Mouse (Mus musculus): ENCODE measurements around the gene C130050O18Rik. TPM values are rescaled to one million over a fixed set of nuclear protein-coding genes. Genes with fewer than 3 reads are reported as not detected.

The C130050O18Rik gene
- polyA plus RNA-seq, 1 experiment from 2014 or later: 4.6 TPM

- H3K9ac ChIP-seq: no peak overlapping the region
- no peak overlapping the region for H3K4me3 ChIP-seq (replicated peaks)
- no peak for ATAC-seq (ENCODE audit: insufficient number of reproducible peaks, low FRiP score, low TSS enrichment, low read depth)
Measured at GRCm38 (mm10) chr5:139370336-139370735, 34.7 kb upstream of the C130050O18Rik start.

DNA sequence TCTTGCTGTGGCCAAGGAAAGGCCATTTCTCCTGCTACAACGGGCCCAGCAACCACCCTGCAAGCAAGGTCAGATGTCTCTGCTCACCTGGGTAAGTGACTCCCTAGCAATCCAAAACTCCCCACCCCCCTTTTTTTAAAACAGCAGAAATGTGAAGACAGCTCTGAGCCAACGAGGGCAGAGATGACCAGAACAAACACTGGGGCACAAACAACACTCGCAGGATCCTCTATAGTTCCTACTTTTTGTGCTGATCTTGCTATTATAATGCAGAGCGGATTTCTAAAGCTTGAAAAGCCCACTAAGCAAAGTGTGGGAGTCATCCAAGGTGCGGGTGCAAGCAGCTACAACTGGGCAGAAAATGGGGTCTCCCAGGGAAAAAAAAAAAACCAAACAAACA is 34.0 kb upstream of the C130050O18Rik start:
- WGBS: 61% methylated on average over 5 of the region's 5 CpGs

More at GRCm38 (mm10) chr5:139370336-139370735, 34.7 kb upstream of the C130050O18Rik start:
- H3K9me3 ChIP-seq (replicated peaks): no peaks in the 10 kb centered on the region
- H3K36me3 ChIP-seq: no peaks in the 10 kb centered on the region
- no peak overlapping the region for H3K4me2 ChIP-seq (replicated peaks)
- no peak overlapping the region for H3K27ac ChIP-seq (replicated peaks)
- peaks cover 32% of the 10 kb centered on the region for H3K4me1 ChIP-seq
- no peaks in the 10 kb centered on the region for H3K27me3 ChIP-seq
- 79% methylated on average over 6 of the region's 6 CpGs for WGBS

DNA sequence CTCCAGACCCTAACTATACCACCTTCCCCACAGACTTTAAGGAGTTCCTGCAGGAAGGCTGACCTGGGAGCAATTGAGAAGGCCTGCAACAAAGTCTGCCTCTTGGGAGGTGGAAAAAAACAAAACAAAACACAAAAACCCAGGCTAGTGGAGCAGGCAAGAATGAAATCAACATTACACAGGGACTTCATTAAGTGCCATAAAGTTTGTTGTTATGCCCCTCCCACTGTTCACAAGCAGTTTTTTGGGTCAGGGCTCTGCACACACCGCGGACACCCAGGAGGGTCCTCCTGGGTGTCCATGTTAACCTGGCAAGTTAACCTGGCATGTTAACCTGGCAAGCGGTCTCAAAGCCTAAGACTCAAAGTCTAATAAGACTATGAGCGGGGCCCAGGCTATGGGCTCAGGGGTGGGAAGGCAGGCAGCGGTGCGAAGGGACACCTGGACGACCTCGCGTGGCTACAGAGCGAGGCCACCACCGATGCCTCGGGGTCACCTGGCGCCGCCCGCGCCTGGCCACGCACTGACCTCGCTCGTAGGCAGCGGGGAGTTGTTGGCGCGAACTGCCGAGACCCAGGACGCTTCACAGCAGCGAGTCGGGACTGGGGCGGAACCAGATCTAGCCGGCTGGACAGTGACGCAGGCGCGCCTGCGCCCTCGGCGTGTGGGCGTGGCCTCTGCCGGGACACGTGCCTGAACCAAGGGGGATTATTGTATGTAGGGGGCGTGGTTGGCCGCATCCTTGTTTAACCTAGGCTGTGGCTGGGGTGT is 33.3 kb upstream of the C130050O18Rik start:
- Histone ChIP-seq H3K4me3 (replicated peaks) (peak overlapping the region; percentile 69), H3K4me1 (peaks cover 31% of the 10 kb centered on the region), H3K27me3 (no peaks in the 10 kb centered on the region), H3K4me2 (replicated peaks) (peak overlapping the region; percentile 77), H3K36me3 (no peaks in the 10 kb centered on the region), H3K9me3 (replicated peaks) (no peaks in the 10 kb centered on the region), H3K27ac (replicated peaks) (peak overlapping the region; percentile 82), H3K9ac (peak overlapping the region; percentile 79)
- 1% methylated on average over 39 of the region's 39 CpGs for WGBS
- ATAC-seq (ENCODE audit: insufficient number of reproducible peaks, low FRiP score, low TSS enrichment, low read depth): peak; percentile 93

More for the DNA sequence above, 34.0 kb upstream of the C130050O18Rik start:
- Histone ChIP-seq H3K4me1 (peaks cover 31% of the 10 kb centered on the region), H3K4me2 (replicated peaks) (peak overlapping the region; percentile 77), H3K4me3 (replicated peaks) (peak overlapping the region; percentile 69), H3K9ac (peak overlapping the region; percentile 79; the same call in 1 of the 2 replicates), H3K27ac (replicated peaks) (peak overlapping the region; percentile 82; the same call in 1 of the 2 replicates), H3K36me3 (no peaks in the 10 kb centered on the region), H3K27me3 (no peaks in the 10 kb centered on the region), H3K9me3 (replicated peaks) (no peaks in the 10 kb centered on the region)
- no peak for ATAC-seq (ENCODE audit: insufficient number of reproducible peaks, low FRiP score, low TSS enrichment, low read depth)

DNA sequence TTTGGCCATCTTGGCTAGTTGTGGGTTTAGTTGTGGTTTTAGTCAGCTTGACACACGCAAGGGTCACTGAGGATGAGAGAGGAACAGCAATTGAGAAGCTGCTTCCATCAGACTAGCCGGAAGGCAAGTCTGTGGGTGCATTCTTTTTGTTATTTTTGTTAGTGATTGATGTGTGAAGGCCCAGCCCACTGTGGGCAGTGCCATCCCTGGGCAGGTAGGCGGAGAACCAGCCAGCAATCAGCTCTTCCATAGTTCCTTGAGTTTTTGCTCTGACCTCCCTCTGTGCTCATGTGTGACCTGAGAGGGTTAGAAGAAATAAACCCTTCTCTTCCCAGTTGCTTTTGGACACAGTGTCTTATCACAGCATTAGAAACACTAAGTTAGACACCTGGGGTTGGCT is 32.0 kb upstream of the C130050O18Rik start:
- ATAC-seq (ENCODE audit: insufficient number of reproducible peaks, low FRiP score, low TSS enrichment, low read depth): no peak
- H3K27me3 ChIP-seq: no peaks in the 10 kb centered on the region

GRCm38 (mm10) chr5:139373889-139374444 is 31.1 kb upstream of the C130050O18Rik start:
- no peak overlapping the region for H3K4me3 ChIP-seq (replicated peaks)
- H3K9me3 ChIP-seq (replicated peaks): no peaks in the 10 kb centered on the region
- no peaks in the 10 kb centered on the region for H3K36me3 ChIP-seq
- ATAC-seq (ENCODE audit: insufficient number of reproducible peaks, low FRiP score, low TSS enrichment, low read depth): no peak
- H3K27me3 ChIP-seq: no peaks in the 10 kb centered on the region
- H3K27ac ChIP-seq (replicated peaks): no peak overlapping the region
- no peak overlapping the region for H3K4me2 ChIP-seq (replicated peaks)
- H3K9ac ChIP-seq: no peak overlapping the region
- WGBS: 81% methylated on average over 6 of the region's 6 CpGs
- peaks cover 52% of the 10 kb centered on the region for H3K4me1 ChIP-seq

More for the DNA sequence above, 32.0 kb upstream of the C130050O18Rik start:
- Histone ChIP-seq H3K9me3 (replicated peaks) (no peaks in the 10 kb centered on the region), H3K4me2 (replicated peaks) (no peak overlapping the region), H3K36me3 (no peaks in the 10 kb centered on the region), H3K27ac (replicated peaks) (no peak overlapping the region), H3K4me3 (replicated peaks) (no peak overlapping the region), H3K9ac (no peak overlapping the region), H3K4me1 (peaks cover 44% of the 10 kb centered on the region)
- 76% methylated on average over 3 of the region's 3 CpGs for WGBS

GRCm38 (mm10) chr5:139374841-139375240 is 30.2 kb upstream of the C130050O18Rik start:
- H3K9me3 ChIP-seq (replicated peaks): no peaks in the 10 kb centered on the region
- no peaks in the 10 kb centered on the region for H3K36me3 ChIP-seq
- WGBS: 49% methylated on average over 2 of the region's 2 CpGs
- no peak overlapping the region for H3K9ac ChIP-seq
- no peak overlapping the region for H3K4me2 ChIP-seq (replicated peaks)
- no peak overlapping the region for H3K27ac ChIP-seq (replicated peaks)
- no peaks in the 10 kb centered on the region for H3K27me3 ChIP-seq
- ATAC-seq (ENCODE audit: insufficient number of reproducible peaks, low FRiP score, low TSS enrichment, low read depth): no peak
- peaks cover 59% of the 10 kb centered on the region for H3K4me1 ChIP-seq
- H3K4me3 ChIP-seq (replicated peaks): no peak overlapping the region

GRCm38 (mm10) chr5:139377468-139378270 is 27.4 kb upstream of the C130050O18Rik start, which contains the start of gene Gpr146:
TSS of gene Gpr146 (plus strand) at chr5:139377697.
- Histone ChIP-seq H3K27ac (replicated peaks) (peak within 1 kb of the TSS; percentile 81), H3K4me2 (replicated peaks) (0 out of 2 replicates have a peak within 1 kb of the TSS, but pooled peaks have one; percentile 24), H3K4me1 (peaks cover 64% of the 10 kb centered on the region), H3K4me3 (replicated peaks) (no peak within 1 kb of the TSS), H3K9ac (no peak within 1 kb of the TSS), H3K27me3 (no peaks in the 10 kb centered on the region), H3K36me3 (no peaks in the 10 kb centered on the region), H3K9me3 (replicated peaks) (no peaks in the 10 kb centered on the region)
- WGBS: 42% methylated on average over 18 of the region's 18 CpGs
- ATAC-seq (ENCODE audit: insufficient number of reproducible peaks, low FRiP score, low TSS enrichment, low read depth): no peak

DNA sequence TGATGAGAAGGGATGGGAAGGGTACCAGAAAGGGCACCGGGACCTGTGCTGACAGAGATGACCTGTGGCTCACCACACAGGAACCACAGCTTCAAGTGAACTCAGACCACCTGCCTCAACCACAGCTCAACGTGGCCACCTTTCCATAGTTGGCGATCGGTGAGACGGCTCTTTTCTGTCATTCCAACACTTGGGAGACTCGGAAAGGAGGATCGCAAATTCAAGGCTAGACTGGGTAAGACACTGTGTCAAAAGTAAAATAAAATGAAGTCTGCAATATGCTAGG is 26.9 kb upstream of the C130050O18Rik start:
- no peak overlapping the region for H3K4me3 ChIP-seq (replicated peaks)
- peaks cover 65% of the 10 kb centered on the region for H3K4me1 ChIP-seq
- no peaks in the 10 kb centered on the region for H3K9me3 ChIP-seq (replicated peaks)
- 0 out of 2 replicates have a peak overlapping the region, but pooled peaks have one; percentile 24 for H3K4me2 ChIP-seq (replicated peaks)
- no peaks in the 10 kb centered on the region for H3K36me3 ChIP-seq
- ATAC-seq (ENCODE audit: insufficient number of reproducible peaks, low FRiP score, low TSS enrichment, low read depth): no peak
- H3K9ac ChIP-seq: no peak overlapping the region
- 76% methylated on average over 7 of the region's 7 CpGs for WGBS
- H3K27me3 ChIP-seq: no peaks in the 10 kb centered on the region
- H3K27ac ChIP-seq (replicated peaks): peak overlapping the region; percentile 81

DNA sequence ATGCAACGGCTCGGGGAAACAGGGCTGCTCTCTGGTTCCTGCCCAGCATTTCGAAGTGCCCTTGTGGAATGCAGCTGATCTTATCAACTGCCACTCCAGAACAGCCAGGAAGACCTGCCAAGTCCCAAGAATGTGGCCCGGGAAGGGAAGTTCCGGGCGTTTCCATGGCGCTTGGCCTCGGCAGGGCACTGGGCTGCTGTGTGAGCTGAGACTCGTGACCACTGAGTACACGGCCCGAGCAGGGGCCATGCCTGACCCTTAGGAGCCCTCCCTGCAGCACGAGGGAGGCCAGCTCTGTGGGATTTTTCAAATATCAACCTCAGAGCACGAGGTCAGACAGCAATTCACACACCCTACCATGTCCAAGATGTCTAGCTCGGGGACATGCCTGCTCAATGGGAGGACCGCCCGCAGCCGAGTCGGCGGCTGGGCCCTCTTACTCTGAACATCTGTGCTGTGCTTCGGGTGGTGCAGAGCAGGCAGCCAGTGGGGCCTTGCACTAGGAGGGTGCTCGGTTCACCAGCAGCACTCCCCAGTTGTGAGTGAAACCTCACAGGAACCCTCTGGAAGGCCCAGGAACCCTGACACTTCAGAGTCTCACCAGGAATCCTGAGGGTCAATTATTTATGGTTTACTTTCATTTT is 26.0 kb upstream of the C130050O18Rik start:
- H3K9ac ChIP-seq: no peak overlapping the region
- 0 out of 2 replicates have a peak, but pooled peaks have one; percentile 11 for ATAC-seq (ENCODE audit: insufficient number of reproducible peaks, low FRiP score, low TSS enrichment, low read depth)
- H3K27ac ChIP-seq (replicated peaks): peak overlapping the region; percentile 81
- H3K4me1 ChIP-seq: peaks cover 63% of the 10 kb centered on the region
- peak overlapping the region; percentile 12; the same call in 1 of the 2 replicates for H3K4me2 ChIP-seq (replicated peaks)
- H3K36me3 ChIP-seq: no peaks in the 10 kb centered on the region
- no peak overlapping the region for H3K4me3 ChIP-seq (replicated peaks)
- no peaks in the 10 kb centered on the region for H3K27me3 ChIP-seq
- 39% methylated on average over 21 of the region's 21 CpGs for WGBS
- no peaks in the 10 kb centered on the region for H3K9me3 ChIP-seq (replicated peaks)

DNA sequence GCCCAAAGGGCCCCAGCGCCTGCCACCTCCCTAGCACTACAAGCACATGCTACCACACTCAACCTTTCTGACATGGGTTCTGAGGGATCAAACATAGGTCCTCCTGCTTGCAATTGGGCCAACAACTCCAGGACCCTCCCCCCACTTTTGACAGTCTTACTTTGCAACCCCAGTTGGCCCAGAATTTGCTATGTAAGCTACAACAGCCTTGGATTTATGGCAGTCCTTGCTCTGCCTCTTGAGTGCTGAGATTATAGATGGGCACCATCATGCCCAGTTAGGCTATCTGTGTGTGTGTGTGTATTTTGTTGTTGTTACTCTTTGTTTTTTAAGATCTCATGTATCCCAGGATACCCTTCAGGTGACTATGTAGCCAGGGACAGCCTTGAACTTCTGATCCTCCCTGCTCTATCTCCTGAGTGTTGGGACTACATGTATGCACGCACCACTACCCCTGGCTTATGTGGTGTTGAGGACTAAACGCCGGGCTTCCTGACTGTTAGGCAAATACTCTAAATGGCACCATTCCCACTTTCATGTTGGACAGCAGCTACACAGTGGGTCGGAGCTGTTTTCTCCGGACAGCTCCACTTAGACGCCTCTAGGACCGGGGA is 25.2 kb upstream of the C130050O18Rik start:
- ATAC-seq (ENCODE audit: insufficient number of reproducible peaks, low FRiP score, low TSS enrichment, low read depth): no peak; the same call in 1 of the 2 replicates
- H3K4me3 ChIP-seq (replicated peaks): peak overlapping the region; percentile 60
- peak overlapping the region; percentile 84 for H3K4me2 ChIP-seq (replicated peaks)
- no peaks in the 10 kb centered on the region for H3K36me3 ChIP-seq
- peak overlapping the region; percentile 58 for H3K27ac ChIP-seq (replicated peaks)
- no peaks in the 10 kb centered on the region for H3K27me3 ChIP-seq
- H3K9ac ChIP-seq: peak overlapping the region; percentile 50; the same call in 1 of the 2 replicates
- 23% methylated on average over 8 of the region's 8 CpGs for WGBS
- no peaks in the 10 kb centered on the region for H3K9me3 ChIP-seq (replicated peaks)
- peaks cover 61% of the 10 kb centered on the region for H3K4me1 ChIP-seq

Data from embryonic facial prominence, embryonic 15.5 days (tissue).